Mouse (Mus musculus): ENCODE measurements around the gene Olfr1355.
"Not testable (repeated sequence)": the region's sequence is repeated elsewhere in the genome, so short reads cannot be mapped to it uniquely, and the experiment has no call there.

Olfr1355 gene

GRCm38 (mm10) chr10:78875240-78875639 is at the start of gene Olfr1355:
Olfr1355 (plus strand) TSS chr10:78875540.
- no peak for DNase-seq (ENCODE audit: extremely low spot score, low spot score)

GRCm38 (mm10) chr10:78840456-78840855 is 34.9 kb upstream of the Olfr1355 start:
- not testable (repeated sequence) for DNase-seq (ENCODE audit: extremely low spot score, low spot score)

GRCm38 (mm10) chr10:78852066-78852465 is 23.3 kb upstream of the Olfr1355 start, which contains the start of gene Olfr1356:
Olfr1356 (minus strand) TSS chr10:78852166.
- DNase-seq (ENCODE audit: extremely low spot score, low spot score), result no peak

GRCm38 (mm10) chr10:78912871-78913270 is 37.5 kb downstream of the Olfr1355 start, which contains the start of gene Olfr1354:
Olfr1354 (plus strand) TSS chr10:78913171.
- not testable (repeated sequence) for DNase-seq (ENCODE audit: extremely low spot score, low spot score)

Data from neural tube, embryonic 10.5 days (tissue).